Mouse (Mus musculus) right cerebral cortex, adult 2 months (tissue): ENCODE data around the gene Borcs5.

Experiments
- DNase-seq, 2 experiments: peaks; one replicate each; pipeline ENCODE4 v3.0.0; 2021 to 2022; ENCODE audit warnings: low spot score in 2 of 2

Gene Borcs5

GRCm38 (mm10) chr6:134626564-134626963 is 12.7 kb upstream of the Borcs5 start:
- DNase-seq, result no peak

DNA sequence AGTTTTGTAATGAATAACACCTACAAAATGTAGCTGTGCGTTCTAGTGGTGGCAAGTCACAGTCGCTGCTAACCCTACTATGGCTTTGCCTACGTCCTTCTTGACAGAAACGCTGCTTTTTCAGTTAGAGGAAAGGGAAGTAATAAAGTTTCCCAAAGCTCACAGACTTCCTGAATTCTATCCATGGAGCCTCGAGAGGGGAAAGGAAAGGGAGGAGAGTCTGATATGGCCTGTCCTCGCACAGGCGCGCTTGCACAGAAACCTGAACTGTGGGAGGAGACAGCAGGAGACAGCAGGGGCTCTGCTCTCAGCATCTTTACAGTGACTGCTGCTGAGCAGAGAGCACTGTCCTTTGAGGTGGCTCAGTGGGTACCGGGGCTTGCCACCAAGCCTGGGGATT is 8.9 kb upstream of the Borcs5 start:
- DNase-seq, result no peak

DNA sequence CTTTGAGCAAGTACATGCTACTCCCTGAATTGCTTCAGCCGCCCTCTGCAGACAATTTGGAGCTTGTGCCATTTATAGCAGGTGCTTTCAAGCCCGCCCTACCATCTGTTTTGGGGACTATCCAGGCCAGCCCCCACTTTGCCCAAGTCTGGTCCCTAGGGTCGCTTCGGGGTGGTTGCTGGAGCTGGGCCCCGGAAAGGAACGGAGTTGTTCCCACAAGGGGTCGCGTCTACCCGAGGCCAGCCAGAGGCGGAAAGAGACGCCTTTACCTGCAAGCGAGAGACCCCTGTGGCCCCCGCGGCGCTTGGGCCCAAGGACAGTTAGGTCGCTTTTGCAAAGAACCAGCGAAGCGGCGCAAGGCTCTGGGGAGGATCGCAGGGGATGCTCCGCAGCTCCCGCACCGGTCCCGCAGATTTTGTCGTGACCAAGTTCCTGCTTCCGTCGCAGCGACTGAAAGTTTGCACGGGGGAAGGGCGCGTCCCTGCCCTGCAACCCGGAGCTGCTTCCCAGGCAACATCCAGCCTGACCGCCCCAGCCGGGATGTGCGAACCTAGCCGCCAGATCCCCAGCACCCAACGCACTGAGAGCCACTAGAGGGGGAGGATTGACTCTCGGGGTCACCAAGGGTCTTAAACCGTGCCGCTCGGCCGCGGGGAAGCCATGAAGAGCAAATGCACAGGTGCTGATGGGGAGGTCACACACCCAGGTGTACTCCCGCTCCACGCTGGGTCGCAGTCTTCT is 7.2 kb upstream of the Borcs5 start, which contains the start of gene Mansc1:
Gene Mansc1, minus strand, starts transcription at position 542 of the 741 bp plus-strand sequence.
- no peak for DNase-seq

- DNase-seq, result no peak
These were observed 6.6 kb upstream of the Borcs5 start for GRCm38 (mm10) chr6:134632756-134633155.

DNA sequence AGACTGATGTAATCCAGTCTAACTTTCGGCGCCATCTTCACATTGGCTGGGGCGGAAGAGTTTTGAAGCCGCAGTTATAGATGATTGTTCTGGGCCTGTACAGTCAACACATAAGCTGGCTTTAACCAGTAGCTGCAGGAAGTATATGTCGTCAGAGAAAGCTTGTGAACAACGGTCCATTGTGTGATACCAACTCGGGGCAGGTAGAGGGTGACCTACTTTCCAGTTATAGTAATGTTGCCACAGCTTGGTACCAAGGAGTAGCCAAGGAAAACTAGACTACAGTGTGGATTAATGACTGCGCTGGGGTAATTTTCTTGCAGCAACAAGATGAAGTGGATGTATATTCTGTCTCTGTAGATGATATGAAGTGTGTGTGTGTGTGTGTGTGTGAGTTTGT is 5.8 kb upstream of the Borcs5 start:
- DNase-seq, result no peak

GRCm38 (mm10) chr6:134636476-134636875 is 2.8 kb upstream of the Borcs5 start:
- no peak for DNase-seq

DNA sequence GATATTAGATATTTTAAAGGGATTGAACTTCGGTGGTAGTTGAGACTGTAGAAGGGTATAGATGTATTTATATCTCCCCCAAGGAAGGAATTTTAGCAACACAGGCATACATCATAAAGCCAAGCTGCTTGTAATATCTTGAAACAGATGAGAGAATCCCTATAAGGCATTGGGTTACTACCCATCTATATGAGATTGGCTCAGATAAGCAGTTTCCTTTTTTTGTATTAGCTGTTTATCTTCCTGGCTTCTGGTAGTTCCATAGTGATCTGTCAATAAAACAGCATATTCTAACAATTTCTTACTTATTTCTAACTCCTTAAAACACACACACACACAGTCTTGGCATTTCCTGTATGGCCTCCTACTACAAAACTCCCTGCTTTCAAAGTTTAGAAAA is 590 bp downstream of the Borcs5 start:
- no peak for DNase-seq

DNA sequence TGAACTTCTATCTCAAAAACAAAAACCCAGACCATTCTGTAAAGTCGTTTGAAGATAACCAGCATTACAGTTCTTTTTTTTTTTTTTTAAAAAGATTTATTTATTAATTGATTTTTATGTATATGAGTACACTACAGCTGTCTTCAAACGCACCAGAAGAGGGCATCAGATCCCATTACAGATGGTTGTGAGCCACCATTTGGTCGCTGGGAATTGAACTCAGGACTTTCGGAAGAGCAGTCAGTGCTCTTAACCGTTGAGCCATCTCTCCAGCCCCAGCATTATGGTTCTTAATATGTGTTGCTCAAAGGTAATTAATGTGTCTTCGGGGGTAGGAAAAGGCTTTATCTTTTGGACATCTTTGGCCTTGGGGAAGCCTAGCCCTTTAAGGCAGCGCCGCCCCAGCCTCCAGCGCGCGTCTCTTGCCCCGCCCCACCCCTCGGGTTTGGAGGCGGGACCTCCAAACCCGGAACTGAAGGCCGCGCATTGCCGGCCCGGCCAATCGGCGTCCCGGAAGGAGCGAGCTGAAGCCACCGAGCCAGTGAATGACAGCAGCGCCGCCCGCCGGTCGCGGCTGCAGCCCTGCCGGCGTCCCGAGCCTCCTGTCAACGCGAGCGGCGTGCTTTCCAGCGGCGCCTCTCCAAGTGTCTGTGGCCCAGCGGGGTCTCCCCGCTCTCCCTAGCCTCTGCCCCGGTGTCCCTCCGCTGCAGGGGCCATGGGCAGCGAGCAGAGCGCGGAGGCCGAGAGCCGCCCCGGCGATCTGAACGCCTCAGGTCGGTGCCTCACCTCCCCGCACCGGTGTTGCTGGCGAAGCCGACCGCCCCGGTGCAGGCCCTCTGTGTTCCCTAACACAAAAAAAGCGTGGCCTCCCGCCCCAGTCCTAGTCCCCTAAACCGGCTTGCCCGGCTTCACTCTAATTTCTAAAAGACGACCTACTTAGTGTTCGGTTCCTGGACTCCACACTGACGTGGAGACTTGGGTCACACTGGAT is 1.5 kb downstream of the Borcs5 start:
- peak; percentile 90 to 93 for DNase-seq

DNA sequence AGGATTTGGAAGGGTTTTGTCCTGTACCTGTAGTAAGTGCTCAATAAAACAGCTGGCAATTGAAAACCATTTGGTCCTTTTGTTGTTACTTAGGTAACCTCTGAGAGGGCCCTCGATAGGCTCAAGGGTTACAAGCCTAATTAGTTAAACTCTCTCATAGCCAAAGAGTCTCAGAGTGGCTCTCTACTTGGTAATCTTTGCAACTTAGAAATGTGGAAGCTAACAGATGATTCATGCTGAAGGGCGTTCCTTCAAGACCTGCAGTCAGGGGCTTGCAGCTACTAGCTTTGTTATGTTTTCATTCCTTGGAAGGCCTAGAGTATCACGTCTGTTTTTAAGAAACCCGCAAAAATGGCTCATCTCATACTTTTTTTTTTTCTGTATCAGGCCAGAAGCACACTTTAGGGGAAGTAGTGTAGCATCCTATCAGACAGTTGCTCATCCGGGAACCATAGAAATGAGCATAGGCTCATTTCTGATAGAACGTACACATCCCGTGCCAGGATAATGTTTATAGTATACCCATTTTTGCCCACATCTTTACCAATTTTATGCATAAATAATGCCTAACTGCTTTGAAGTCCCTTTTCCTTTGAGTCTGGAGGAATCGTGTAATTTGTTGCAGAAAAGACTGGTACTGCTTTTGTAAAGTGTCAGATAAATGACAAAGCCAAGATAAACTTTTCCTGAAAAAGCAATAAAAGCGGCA is 2.6 kb downstream of the Borcs5 start:
- DNase-seq, result no peak

DNA sequence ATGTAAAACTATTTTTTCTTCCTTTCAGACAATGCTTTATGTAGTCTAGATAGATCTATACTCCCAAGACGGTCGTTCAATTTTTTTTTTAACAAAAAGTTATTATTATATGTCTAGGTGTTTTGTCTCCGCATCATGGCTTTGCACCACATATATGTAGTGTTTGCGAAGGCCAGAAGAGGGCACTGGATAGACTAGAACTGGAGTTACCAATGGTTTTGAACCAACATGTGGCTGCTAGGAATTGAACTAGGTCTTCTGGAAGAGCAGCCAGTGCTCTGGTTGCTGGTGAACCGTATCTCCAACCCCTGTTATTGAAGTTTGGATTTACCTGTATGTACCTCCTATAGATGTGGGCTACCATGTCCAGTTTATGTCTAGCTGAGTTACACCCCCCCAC is 4.0 kb downstream of the Borcs5 start:
- no peak for DNase-seq

- no peak for DNase-seq
These were observed 7.5 kb downstream of the Borcs5 start for GRCm38 (mm10) chr6:134646835-134647234.

DNA sequence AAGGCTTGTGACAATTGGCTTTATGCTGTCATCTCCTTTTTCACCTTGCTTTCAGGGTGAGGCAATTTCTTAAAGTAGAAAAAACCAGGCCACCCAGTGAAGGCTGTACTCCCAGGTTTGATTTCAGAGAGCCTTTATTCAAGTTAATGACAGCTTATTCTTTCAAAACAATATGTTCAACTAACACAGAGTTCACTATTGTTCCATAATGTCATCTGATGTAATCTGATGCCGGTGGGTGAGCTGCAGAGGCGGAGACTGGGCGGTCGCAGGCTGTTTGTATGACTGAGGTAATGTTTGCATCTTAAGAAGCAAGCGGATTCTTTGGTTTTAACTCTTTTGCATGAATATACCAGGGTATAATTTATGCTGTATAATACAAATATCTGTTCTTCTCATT is 8.3 kb downstream of the Borcs5 start:
- DNase-seq, result peak; percentile 26 to 28

DNA sequence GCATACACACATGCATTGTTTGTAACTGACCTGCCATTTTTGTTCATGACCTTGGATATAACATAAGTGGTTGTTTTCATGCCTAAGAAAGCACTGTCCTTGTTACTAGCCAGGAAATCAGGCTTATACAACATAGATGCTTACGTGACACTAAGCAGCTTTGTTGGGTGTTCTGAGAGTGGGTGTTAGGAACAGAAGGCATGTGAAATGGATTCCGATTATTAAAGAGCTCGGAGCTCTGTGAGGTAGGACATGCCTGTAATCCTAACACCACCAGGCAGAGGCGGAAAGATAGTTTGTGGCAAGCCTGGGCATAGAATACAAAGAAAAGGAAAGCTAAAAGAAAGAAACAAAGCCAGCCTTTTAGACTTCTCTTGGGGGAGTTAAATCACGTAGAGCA is 9.0 kb downstream of the Borcs5 start:
- DNase-seq, result peak; percentile 39 to 40

GRCm38 (mm10) chr6:134656527-134656926 is 17.2 kb downstream of the Borcs5 start:
- no peak for DNase-seq

GRCm38 (mm10) chr6:134659108-134659958 is 20.0 kb downstream of the Borcs5 start:
- DNase-seq, result peak; percentile 53 to 65

DNA sequence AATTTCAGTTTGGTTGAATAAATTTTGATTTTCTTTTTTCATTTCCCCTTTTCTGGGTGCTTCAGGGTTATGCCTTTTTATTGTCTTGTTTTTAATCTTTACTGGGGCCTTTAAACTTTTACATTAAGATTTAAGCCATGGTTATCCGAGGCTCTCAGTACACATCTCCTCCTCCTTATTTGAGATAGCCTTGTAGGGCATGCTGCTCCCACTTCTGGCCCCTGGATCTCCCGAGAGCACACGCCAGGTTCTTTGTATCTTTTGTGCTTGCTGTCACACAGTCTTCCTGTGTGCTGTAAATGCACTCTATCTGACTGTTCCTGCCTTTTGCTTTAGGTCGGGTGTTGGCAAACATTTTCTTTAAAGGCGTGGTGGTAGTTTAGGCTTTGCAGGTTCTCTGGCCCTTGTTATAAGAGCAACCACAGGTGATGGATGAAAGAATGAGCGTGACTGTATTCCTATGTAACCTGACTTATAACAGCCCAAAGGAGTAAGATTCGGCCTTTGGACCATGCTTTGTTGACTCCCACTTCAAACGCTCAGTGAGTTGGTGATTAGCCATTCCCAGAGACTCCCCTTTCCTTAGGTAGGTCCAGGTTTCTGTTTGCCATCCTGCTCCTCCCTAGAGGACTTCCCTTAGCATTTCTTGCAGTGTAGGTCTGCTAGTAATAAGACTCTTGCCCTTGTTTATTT is 21.6 kb downstream of the Borcs5 start:
- no peak for DNase-seq

GRCm38 (mm10) chr6:134664573-134664972 is 25.3 kb downstream of the Borcs5 start:
- no peak for DNase-seq

GRCm38 (mm10) chr6:134665817-134666216 is 26.5 kb downstream of the Borcs5 start:
- no peak for DNase-seq

DNA sequence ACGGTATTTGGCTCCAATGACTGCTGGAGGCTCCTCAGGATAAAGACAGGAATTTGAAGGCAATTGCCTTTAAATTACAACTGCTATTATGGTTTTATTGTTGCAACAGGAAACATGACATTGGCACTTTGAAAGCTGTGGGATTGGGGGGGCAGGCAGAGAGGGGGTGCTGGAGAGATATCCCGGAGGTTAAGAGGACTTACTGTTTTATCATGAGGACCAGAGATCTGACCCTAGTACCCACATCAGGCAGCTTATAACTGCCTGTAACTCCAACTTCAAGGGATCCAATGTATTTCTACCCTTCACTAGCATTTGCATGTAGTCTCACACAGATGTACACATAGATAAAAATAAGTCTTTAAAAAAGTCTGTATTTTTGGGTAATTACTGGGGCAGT is 29.2 kb downstream of the Borcs5 start:
- no peak for DNase-seq

- no peak for DNase-seq
These were observed 30.0 kb downstream of the Borcs5 start for GRCm38 (mm10) chr6:134669179-134669865.
